Mouse (Mus musculus) lung, adult 18-20 months (tissue): ENCODE results near the gene Ikzf4.

Source experiments
- DNase-seq, 2 experiments: peaks; one replicate each; pipeline ENCODE4 v3.0.0; 2022; ENCODE audit warnings: mixed read lengths in 2 of 2

The Ikzf4 gene

DNA sequence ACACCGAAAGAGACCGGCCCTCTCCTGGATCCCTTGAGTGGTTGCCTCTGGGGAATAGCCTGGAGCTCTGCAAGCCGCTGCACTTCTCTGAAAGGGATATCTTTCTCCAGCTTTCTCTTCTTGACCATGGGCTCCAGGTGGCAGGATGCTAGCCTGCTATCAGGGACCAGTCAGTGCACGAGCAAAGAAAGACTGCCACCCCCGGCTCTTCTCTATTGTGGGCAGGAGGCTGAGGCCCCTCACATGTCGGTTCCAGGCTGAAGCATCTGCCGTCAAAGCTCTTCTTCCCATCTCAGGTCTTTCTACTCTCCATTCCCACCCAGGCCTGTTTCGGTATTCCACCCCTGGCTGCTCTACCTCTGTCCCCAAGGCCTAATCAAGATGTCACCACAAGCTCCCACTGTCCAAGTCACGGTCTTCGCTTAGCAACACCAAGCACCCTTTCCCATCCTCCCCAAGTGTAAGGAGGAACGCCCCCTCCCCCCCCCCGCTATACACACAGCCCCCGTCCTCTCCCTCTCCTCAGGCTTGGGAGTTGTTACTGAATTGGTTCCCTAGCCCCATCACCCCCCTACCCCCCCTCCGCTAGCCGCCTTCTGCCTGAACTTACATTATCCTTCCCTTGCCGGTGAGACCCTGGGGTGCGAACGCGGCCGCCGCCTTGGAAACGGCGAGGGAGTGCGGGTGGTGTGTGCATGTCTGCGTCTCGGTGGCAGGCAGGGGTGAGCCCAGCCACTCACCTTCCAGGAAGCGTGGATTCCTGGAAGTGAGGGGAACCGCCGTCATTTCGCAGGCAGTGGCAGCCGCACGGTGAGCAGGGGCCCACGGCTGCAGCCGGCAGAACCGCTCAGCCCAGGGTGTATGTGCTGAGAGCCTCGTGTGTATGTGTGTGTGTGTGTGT is at the start of gene Ikzf4:
TSS of gene Ikzf4 (minus strand) at position 881 of the 901 bp plus-strand sequence.
- DNase-seq, result peak; percentile 37 to 45

- no peak for DNase-seq
Measured at GRCm38 (mm10) chr10:128695411-128695991, 49.7 kb upstream of the Ikzf4 start.

GRCm38 (mm10) chr10:128674469-128675008 is 28.7 kb upstream of the Ikzf4 start:
- peak in 1 of 2 experiments; percentile 24 for DNase-seq

GRCm38 (mm10) chr10:128673763-128674468 is 28.1 kb upstream of the Ikzf4 start, which contains the start of gene Suox:
Gene Suox, minus strand, starts transcription at chr10:128674073.
- peak; percentile 86 to 88 for DNase-seq

- DNase-seq, result no peak
Measured at GRCm38 (mm10) chr10:128671148-128671547, 25.4 kb upstream of the Ikzf4 start.

- peak; percentile 64 to 80 for DNase-seq
Measured at GRCm38 (mm10) chr10:128668790-128669672, 23.2 kb upstream of the Ikzf4 start.

- no peak for DNase-seq
Measured at GRCm38 (mm10) chr10:128665806-128666205, 20.0 kb upstream of the Ikzf4 start.

DNA sequence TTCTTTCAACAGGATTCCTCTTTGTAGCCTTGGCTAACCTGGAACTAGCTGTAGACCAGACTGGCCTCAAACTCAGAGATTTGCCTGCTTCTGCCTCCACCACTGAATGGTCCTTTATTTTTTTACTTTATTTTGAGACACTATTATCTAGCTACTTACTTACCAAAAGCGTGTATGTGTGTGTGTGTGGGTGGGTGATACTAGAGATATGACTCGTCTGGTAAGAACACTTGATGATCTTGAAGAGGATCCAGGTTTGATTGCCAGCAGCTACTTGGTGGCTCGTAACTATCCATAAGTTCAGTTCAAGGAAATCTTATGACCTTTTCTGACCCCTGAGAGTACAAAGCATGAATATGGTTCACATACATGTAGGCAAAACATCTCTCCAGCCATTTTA is 19.5 kb upstream of the Ikzf4 start:
- no peak for DNase-seq

- no peak for DNase-seq
Measured at GRCm38 (mm10) chr10:128664808-128665207, 19.0 kb upstream of the Ikzf4 start.

GRCm38 (mm10) chr10:128663441-128664220 is 17.8 kb upstream of the Ikzf4 start:
- no peak for DNase-seq

- DNase-seq, result no peak
Measured at GRCm38 (mm10) chr10:128662465-128662864, 16.7 kb upstream of the Ikzf4 start.

GRCm38 (mm10) chr10:128659490-128659889 is 13.7 kb upstream of the Ikzf4 start:
- DNase-seq, result no peak

- DNase-seq, result no peak
Measured at GRCm38 (mm10) chr10:128657844-128658243, 12.1 kb upstream of the Ikzf4 start.

DNA sequence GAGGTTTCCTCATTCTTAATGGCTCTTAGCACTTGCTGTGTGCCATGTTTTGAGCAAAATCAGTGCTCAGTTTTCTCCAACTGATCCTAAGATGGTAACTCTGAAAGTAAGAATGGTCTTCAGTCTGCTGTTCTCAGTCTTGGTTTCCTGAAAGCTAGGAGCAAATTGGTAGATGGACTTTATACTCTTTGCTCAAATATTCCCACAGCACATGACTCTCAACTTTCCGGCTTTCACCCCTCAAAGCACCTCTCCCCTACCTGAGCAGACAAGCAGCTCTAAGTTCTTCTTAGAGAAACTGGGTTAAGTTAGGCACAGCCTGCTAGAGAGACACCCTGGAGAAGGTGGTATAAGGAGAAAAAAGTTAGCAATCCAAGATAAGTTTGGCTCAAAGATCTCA is 10.9 kb upstream of the Ikzf4 start:
- DNase-seq, result no peak

- DNase-seq, result peak in 1 of 2 experiments; percentile 45
Measured at GRCm38 (mm10) chr10:128655254-128655653, 9.5 kb upstream of the Ikzf4 start.

DNA sequence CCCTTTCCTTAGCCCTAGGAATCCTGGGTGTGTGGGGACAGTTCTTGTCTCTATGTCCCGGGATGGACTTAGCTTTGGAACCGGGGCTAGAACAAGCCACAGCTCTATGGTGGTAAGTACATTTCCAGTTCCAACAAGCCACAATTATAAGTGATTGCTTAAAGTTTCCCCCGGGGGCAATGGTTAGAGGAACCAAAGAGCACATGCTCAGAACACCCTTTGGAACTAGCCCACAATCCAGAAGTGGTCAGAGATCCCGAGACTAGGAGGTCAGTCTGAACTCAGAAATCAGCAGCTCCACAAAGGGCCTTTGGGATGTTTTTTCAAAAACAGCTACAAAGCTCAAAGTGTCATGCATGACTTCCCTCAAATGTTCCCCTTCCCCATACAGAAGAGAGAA is 8.1 kb upstream of the Ikzf4 start:
- DNase-seq, result no peak

- DNase-seq, result peak in 1 of 2 experiments; percentile 47
Measured at GRCm38 (mm10) chr10:128646139-128647089, 623 bp upstream of the Ikzf4 start.

DNA sequence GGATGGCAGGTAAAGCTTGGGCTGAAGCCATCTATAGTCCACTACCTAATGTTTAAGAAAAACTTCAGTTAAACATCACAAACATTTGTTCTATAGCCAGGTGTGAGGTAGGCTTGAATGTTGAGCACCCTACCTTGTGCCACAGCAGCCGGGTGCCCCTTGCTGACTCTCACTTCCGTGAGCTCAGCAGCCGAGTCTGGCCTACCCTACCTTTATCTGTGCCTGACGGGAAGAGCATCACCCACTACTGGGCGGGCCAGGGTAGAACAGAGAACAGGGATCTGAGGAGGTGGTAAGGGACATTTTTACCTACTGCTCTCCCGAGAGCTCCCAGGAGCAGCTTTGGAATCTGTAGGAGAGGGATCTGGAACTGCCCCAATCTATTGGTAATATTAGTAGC is 3.0 kb downstream of the Ikzf4 start:
- DNase-seq, result no peak

DNA sequence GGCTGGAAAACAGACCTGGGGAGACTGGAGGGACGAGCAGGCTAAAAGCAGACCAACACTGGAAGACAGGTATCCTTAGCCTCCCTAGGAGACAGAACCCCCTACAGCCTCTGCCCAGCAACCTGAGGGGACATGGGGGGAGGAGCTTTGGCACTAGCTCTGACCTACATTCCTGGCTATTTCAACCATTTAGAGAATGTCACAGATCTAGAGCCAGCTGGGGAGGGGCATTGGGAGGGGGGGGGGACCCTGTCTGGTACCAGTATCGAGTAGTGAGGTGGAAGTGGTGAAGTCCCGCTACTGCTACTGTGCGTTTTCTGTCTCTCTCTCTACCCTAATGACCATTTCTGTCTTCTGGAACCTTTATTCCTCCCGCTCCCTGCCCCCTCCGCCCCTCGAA is 3.9 kb downstream of the Ikzf4 start:
- DNase-seq, result peak in 1 of 2 experiments; percentile 29

DNA sequence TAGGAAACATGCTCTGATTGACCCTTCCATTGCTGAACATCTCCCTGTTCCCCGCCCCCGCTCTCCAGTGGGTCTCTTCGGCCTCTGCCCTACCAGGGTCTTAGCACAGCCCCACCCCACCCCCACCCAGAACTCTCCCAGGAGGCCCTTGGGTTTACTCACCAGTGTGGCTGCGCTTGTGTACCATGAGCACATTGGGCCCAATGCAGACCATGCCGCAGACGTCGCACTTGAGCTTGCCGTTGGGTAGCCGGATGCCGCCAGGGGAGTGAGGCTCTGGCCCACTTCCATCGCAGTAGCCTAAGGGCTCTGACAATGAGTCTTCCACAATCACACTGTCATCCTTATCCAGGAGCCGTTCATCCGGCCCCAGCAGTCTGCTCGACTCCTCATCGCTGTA is 4.9 kb downstream of the Ikzf4 start:
- no peak for DNase-seq
